Mouse (Mus musculus) layer of hippocampus, postnatal 14 days (tissue): ENCODE data around the gene Hip1r. TPM values are rescaled to one million over a fixed set of nuclear protein-coding genes. Genes with fewer than 3 reads are reported as not detected.
"Not testable (repeated sequence)": the region's sequence is repeated elsewhere in the genome, so short reads cannot be mapped to it uniquely, and the experiment has no call there.

Experiments
- DNase-seq, 2 experiments: peaks; one replicate each; pipeline ENCODE4 v3.0.0; 2021 to 2022; ENCODE audit warnings: low spot score in 2 of 2, mixed read lengths in 1 of 2
- total RNA-seq, 2 experiments: library from RNA; stranded (reverse); gene quantifications; 2 replicates each; pipeline ENCODE4 v1.2.3; 2021

Gene Hip1r
- total RNA-seq, 2 experiments from 2014 or later: 61.2 to 63.8 TPM

DNA sequence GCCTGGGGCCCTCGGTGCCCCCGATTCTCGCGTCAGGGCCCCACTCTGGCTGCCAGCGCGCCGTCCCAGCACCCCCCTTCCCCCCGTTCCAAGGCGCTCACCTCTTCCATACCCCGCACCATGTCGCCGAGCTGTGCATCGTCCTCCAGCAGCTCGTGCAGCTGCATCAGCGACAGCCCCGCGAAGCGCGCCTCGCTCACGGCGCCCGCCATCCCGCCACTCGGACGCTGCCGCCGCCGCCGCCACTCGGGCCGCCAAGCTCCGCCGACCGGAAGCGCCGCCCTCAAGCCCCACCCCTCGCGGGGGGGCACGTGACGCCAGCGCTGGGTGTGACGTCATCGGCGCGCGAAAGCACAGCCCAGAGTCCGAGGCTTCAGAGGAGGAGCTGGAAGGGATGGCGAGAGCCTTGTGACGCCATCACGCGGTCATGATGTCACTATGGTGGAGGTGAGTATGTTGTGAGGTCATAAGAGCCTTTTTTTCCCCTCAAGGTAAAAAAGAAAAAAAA is 58.6 kb downstream of the Hip1r start, which contains the start of gene Vps37b:
TSS of gene Vps37b (minus strand) at position 270 of the 508 bp plus-strand sequence.
- peak; percentile 89 to 92 for DNase-seq

DNA sequence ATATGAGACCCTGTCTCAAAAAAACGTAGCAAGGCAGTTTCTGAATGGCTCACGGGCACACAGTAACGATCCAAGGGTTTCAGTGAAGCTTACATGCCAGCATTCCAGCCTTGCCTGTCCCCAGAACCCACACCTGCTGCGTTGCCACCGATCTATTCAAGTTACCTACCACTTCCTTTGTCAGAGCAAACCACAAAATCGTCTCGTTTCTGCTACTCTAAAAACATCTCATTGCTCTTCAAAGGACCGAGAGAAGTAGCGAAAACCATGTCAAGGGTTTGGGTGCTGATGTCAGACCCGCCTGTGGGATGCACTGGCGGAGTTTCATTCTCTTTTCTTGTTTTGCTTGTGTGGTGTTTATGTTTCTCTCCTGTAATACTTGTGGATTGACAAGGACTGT is 61.0 kb downstream of the Hip1r start:
- DNase-seq: no peak

DNA sequence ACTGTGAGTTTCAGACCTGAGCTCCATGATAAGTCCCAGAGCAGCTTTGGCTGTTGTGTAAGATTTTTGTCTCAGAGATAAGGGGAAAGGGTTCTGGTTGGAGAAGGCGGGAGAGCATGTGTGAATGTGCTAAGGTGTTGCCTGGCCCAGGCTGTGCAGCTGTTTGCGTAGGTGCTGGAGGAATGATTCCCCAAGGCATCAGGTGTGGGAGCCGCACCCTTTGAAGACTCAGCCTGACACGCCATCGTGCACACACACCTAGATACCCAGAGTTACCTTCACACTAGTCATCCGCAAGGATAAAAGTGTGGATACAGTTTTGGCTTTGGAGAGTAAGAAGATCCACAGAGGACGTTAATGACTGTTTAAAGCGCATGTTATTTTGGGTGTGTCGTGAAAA is 62.0 kb downstream of the Hip1r start:
- no peak for DNase-seq

DNA sequence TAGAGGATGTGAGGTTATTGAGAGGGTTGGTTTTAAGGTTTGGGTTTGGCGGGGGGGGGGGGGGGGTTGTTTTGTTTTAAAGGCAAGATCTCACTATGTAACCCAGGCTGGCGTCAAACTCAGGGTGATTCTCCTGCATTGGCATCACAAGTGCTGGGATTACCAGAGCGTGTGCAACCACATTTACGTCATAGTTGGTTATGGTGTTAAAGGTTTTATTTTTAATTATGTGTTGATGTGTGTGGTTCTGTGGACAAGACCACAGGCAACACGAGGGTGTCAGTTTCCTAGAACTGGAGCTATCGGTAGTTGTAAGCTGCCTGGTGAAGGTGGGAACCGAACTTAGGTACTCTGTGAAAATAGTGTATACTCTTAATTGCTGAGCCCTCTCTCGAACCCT is 62.4 kb downstream of the Hip1r start:
- DNase-seq: no peak

DNA sequence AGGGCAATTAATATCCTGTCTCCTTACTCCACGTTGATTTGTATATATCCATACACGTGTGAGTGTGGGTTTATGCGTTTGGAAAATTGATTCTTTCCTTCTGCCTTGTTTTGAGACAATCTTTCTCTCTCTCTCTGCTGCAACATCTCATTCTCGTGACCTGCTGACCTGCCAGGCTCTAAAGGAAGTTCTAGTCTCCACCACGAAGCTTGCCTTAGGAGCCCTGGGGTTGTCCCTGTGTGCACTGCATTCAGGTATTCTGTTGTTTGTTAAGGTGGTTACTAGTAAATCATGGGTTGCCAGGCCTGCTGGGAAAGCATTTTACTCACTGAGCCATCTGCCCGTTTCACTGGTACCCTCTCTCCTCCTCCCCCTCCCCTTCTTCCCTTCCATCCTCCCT is 62.9 kb downstream of the Hip1r start:
- DNase-seq: no peak

DNA sequence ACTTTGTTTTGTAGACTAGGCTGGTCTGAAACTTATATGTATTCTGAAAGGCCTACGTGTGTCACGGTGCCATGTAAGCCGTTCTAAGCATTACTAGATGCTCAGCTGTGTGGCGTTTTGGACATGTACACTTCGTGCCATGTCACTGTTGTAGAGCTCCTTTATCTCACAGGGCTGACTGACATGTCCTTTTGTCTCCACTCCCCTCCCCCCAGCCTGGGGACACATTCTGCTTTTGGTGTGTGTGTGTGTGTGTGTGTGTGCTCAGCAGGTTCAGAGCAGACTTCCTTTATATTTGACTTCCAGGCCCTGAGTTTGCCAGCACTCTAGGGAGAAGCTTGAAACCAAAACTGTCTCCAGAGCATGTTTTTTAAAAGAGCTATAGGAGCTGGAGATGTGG is 63.4 kb downstream of the Hip1r start:
- DNase-seq: no peak

DNA sequence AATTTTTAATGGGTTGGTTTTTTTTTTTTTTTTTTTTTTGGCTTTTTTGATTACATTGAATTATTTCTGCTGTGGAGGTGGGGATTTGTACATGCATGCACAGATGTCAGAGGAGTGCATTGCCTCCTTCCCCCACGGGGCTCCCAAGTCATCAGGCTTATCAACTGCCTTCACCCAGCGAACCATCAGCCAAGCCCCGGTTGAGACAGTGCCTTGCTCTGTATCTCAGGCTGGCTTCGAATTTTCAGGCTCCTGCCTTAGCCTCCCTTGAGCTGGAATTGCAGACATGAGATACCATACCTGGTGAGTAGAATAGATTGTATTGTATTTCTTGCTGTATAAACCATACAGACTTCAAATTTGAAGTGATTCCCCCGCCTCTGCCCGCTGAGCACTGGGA is 66.2 kb downstream of the Hip1r start:
- no peak for DNase-seq

DNA sequence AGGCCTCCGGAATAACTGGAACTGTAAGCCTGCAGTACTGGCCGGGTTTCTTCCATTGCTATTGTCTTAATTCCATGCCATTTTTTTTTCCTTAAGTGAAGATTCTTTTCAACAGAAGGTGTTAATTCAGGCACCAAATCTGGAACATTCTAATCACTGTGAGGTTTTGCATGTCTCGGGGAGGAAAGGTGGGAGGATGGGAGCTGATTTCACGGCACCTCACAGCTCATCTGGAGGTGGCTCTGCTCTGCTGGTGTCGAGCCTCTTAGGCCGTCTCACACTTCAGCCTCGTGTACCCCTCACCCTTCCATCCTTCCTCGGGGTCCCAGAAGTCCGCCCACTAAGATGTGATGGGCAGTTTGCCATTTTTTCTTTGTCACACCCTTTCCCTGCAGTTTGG is 67.7 kb downstream of the Hip1r start:
- no peak for DNase-seq

DNA sequence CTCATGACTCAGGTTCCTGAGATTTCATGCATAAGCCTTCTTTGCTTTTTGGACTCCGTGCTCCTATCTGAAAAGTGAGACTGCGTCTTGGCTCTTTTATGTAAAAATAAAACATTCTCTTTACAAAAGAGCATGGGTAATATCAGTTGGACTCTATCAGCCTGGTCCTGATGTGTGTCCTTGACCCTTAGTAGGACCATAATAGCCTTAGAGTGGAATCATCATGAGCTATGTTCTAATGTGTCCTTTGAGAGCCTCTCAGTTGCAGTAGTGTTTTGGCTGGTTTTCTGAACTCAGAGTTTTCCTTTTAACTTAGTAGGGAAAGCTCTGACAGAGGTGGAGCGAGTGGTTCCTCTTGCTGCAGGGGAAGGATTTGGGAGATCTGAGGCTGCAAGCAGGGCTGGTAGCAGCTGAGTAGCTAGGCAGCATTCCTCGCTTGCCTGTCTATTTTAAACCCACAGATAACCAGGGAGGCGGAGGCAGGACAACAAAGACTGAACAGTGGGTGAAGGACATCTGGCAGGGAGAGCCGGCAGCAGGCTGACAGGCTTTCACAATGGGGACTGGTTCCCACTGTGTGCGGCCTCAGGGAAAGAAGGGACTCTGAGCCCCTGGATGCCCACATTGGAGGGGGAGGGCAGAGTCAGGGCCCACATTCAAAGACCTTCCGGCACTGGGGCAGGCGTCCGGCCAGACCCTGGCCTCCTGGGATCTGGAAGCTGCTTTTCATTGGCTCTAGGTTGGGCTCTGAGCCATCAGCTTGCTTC is 70.0 kb downstream of the Hip1r start:
- DNase-seq: peak; percentile 87 to 91

DNA sequence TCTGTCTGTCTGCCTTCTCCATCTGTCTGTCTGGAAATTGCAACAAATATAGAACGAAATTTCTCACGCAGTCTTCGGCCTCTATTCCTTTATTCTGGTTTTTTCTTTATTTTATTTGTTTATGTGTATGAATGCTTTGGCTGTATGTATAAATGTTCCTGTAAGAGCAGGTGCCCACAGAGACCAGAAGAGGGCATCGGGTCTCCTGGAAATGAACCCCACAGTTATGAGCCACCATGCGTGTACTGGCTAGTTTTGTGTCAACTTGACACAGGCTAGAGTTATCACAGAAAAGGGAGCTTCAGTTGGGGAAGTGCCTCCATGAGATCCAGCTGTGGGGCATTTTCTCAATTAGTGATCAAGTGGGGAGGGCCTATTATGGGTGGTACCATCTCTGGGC is 70.6 kb downstream of the Hip1r start:
- DNase-seq: no peak

DNA sequence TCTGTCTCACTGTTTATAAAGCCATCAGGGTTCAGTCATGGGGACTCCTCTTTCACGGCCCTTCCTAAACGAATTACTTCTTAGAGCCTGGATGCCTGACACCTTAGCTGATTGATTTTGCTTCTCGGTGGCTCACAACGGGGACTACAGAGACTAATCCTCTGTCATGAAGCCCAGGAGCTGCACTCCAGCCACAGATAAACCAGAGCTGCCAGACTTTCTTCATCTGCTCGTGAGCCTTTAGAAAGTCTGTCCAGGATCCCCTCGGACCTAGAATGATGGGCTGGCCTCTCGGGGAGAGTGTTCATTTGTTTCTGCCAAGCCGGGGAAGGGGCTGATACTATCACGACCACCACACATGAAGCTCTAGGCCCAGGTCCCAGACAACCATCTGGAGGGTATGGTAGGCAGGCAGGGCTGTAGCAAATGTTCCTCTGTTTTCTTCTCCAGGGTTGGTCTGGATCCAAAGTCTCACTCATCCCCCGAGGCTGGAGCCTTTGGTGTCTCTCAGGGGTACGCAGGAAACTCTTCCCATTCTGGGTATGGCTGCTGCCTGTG is 72.1 kb downstream of the Hip1r start:
- DNase-seq: peak in 1 of 2 experiments; percentile 75

DNA sequence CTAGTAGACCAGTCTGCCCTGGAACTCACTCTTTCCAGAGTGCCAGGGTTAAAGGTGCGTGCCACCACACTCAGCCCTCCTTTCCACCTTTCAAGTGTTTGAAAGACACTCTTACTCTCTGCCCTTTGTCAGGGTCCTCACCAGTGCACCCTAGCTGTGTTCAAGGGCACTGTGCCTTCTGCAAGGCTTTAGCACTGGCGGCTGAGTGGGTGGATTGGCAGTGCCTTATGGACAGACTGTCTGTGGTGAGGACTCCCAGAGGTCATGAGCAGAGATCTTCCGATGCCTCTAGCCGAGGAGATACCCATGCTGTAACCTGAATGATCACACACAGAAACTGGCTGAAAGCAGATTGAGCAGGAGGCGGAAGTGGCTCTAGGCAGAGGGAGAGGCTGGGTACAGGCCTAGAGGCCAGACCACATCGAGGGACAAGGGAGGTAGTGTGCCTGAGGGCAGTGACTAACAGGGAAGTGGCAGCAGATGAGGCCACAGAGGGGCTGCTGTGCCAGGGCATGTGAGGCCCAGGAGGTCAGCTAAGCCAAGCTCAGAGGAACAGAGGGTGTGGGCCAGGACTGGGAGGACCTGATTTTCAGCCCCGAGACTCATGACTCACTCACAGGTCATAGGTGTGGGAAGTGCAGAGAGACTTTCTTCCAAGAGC is 73.4 kb downstream of the Hip1r start:
- no peak for DNase-seq

DNA sequence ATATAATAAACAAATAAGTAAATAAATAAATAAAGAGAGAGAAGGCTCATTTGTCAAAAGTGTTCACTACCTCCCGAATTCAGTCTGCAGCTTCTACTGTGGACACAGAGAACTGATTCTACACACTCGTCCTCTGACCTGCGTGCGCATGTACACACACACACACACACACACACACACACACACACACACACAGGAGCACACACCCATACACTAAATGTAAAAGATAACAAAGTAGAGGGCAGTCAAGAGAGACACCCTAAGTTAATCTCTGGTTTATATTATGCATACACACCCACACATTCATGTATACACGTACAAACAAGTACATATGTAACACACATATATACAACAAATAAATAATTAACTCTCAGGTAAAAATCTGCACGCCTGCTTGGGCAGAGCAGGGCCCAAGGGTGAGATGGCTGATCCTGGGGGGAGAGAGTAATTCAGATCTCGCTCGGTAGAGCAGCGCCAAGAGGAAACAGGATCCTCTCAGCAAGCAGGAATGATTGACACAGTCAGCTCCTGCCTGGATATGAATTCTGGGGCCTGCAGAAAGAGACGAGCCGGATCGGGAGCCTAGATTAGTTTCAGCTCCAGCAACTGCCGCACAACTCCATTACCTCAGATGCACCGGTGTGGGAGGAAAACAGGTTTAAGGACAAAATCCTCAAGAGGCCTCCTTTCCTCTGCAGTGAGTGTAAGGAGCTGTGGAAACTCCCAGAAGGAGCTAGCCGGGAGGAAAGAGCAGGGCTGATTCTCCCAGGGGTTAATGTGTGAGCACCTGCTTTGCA is 76.0 kb downstream of the Hip1r start:
- no peak for DNase-seq

DNA sequence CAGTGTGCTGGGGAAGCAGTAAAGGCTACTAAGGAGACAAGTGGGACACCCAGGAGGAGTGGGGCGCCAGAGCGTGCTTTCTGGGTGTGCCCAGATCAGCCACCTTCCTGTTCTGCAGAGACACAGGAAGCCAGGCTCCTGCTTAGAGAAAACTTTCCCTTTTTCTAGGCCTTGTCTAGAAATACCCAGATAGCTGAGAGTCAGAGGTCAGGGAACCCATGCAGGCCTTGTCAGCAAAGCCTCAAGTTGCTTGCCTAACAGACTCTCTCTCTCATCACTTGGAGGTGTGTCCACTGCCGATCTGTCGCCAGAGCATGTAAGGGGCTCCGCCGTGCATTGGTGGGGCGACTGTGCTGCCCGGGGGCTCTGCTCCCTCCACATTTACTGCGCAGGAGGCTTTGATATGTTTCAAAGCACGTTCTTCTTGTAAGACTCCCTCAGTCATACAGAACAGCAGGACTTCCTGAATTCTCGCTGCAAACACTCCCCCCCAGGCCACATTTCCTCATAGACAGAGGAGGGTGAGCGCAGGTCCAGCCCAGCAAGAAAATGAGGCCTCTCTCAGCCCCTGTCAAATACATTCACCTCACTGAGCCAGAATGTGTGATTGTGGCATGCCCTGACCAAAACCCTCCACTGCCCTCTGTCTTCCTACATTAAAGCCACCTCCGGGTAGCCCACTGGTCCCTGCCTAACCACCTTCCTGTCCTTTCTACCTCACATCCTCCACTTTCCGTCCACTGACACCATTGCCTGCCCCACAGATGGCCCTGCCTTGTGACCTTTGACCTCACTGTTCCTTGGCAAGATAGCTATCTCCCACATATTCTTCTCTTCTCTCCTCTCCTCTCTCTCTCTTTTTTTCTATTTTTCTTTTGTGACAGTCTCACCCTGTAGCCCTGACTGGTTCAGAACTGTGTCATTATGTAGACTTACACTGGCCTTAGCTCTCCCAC is 76.9 kb downstream of the Hip1r start:
- no peak for DNase-seq

DNA sequence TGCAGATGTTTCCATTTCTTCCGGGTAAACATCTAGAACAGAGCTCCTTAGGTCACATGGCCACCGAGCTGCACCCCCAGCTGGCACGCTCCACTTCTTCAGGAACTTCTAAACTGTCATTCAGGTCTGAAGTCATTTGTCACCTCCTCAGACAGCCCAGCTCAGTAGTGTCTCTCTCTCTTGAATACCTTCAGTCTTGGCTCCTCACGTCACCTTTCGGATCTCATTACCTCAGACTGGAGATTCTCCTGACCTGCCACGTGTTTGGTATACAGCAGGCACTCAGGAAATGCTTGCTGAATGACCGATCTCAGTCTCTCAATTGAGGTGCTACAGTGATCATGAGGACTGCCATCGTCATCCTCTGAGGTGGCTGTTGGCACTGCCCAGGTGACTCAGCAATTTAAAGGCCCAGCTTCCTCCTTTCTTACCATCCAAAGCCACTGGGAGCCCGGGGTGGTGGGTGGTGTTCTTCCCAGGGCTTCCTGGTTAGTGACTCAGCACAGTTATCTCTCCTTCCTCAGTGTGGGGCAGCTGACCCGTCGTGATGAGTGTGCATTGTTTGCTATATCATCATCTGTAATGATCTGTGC is 78.6 kb downstream of the Hip1r start:
- no peak for DNase-seq

DNA sequence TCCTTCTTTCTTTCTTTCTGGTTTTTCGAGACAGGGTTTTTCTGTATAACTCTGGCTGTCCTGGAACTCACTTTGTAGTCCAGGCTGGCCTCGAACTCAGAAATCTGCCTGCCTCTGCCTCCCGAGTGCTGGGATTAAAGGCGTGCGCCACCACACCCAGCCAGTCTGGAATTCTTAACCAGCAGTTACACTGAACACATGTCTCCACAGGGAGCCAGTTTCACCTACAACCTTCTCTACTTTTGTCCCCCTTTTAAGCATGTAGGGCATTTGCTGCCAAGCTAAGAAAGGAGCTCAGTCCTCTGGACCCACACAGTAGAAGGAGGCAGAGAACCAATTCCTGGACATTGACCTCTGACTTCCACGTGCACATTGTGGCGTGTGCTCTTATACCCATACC is 79.2 kb downstream of the Hip1r start:
- DNase-seq: not testable (repeated sequence)
